Mouse (Mus musculus) cerebellum, postnatal 10 days (tissue): ENCODE results near the gene Pdk1.

Experiments
- DNase-seq, 2 experiments: peaks; one replicate each; pipeline ENCODE4 v3.0.0; 2021; ENCODE audit warnings: mixed read lengths in 2 of 2

Gene Pdk1

DNA sequence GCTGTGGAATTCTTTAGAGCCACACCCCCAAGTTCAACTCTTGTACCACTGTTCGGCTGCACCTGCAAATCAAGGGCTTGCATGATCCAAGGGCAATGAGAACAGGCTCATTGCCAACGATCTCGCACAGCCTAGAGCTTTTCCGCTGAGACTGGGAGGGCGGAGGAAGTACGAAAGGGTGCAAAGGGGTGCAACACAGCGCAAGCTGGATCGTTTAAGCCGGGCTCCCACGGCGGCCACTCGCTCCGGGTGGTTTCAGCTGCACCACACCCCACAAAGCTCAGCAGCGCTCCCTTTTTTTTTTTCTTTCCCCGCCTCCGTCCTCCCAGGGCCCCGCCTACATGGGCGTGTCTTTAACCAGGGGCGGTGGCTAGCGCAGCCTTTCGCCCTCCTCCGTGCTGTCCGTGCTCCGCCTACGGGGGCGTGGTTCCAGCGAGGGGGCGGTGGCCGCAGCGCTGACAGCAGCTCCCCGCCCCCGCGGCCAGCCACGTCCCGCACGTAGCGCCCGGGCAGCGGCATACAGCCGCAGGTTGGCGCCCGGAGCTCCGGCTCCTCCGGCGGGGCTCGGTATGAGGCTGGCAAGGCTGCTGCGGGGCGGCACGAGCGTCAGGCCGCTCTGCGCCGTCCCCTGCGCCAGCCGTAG, at the start of gene Pdk1:
Gene Pdk1, plus strand, starts transcription at position 424 of the 643 bp plus-strand sequence.
- DNase-seq, result peak; percentile 99

DNA sequence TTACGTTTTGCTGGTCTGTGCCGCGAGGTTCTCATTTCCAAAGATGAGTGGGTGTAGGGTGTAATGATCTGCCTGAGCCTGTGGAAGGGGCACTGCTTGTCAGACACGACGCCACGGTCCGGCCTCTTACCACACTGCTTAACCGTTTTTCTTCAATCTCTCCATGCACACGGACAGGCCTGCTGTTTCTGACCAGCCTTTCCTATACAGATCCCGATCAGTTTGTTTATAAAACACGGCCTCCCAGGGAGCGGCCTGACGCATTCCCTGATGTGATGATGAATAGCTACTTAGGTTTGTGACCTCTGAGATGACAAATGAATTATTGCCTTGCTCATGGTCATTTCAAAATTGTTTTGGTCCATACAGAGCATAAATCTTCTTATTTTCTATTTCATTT, 48.9 kb upstream of the Pdk1 start:
- no peak for DNase-seq

DNA sequence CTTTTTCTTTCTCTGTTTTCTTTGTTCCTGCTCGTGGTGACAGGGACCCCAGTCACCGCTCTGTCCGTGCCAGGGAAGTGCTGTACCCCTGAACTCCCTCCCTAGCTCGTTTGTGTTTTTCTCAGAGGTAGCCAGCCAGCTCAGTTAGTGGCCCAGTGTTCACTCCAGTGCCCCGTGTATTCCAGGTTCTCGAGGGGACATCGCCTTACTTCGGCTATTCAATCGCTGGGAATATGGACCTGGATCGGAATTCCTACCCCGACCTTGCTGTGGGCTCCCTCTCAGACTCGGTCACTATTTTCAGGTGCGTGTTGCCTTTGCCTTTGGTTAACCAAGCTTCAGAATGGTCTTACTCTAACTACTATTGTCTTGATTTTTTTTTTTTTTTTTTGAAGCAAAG, 45.3 kb upstream of the Pdk1 start:
- no peak for DNase-seq

DNA sequence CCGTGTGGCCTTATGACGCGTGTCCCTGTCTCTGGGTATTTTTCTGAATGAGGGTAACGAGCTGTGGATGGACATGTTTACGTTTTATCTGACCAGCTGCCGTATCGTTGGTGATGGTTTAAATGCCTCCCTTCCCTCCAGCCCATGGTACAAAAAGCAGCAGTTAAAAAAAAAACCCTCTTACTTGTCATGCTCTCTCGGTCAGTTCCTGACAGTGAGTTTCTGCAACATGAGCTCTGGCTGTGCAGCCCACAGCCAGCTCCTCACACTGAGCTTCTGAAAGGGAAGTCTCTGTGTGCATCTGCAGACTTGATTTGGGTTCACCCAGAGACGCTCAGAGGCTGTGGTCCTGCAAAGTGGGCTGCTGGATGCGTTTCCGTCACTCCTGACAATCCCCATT, 44.1 kb upstream of the Pdk1 start:
- no peak for DNase-seq

DNA sequence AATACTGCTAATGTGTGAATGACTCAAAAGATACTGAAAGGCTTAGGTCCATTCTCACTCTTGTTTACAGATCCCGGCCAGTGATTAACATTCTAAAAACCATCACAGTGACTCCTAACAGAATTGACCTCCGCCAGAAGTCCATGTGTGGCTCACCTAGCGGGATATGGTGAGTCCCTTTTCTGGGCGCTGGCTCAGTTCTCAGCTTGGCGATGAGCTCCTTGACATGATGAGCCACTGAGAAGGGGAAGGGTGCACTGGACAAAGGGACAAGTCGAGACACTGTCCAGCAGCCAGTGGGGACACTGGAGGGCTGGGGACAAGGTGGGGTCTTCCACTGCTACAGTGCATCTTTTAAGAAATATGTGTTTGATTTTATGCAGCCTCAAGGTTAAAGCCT, 39.4 kb upstream of the Pdk1 start:
- DNase-seq, result no peak

DNA sequence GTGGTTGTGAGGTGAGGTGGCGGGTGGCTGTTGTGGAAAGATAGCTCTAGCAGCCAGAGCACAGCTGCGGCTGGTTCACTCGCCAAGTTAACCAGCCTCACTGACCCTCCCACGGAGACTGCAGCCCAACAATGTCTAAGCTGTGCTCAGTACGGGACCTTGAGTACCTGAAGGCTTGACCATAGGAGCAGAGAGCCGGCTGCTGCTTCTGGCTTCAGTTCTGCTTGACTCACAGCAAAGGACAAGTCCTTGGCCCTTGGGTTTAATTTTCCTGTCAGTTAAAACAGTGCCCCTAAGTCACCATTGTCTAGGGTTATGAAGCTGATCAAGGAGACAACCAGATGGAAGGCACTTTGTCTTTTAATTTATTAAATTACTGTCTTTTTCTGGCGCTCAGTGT, 38.7 kb upstream of the Pdk1 start:
- DNase-seq, result peak in 1 of 2 experiments; percentile 8

DNA sequence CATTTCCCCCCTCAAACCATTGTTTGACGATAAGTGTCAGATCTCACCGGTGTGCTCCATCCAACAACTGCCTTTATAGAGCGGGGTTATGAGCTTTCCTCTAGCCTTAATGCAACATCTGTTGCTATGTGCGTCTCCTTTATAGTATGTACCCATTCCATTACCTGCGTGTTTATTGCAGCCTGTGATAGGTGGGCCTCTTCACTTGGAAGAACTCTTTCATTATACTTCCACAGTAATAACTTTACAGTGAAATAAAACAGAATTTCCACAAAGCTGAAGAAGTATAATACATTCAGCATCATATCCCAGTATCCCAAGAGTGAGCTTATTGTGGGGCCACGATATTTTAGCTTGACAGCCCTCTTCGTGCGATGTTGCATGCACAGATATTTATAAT, 37.5 kb upstream of the Pdk1 start:
- no peak for DNase-seq

DNA sequence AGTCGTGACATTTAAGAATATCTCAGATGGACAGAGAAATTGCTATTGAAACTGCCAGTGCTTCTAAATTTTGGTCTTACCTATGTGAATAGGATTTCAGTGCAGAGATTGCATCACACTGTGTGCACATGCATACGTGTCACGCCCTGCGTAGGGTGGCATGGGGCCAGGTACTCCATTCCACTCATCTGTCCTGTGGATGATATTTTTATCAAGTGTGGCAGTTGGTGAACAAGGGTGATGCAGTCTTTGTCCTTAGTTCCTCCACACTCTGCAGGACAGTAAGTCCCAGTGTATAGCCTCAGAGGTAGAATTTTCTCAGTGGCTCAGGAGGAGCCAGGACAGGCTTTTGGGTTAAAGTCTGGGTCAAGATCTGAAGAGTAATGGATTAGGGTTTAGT, 36.8 kb upstream of the Pdk1 start:
- no peak for DNase-seq

DNA sequence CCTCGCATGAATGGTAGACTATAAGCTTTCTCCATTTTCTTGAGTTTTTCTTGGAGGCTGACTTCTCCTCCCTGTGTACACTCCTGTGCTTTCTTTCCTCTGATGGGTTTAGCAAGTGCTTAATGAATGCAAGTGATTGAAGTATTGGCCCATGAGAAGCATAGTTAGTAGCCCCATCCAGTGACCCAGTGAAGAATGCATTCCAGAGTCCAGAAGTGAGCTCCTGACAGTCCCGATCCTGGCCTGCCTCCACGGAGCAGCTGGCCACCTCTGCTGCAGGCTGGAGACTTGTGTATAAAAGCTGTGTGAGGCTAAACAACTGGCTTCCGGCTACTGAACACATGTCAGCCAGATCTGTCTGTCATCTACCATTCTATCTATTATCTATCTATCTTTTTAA, 35.8 kb upstream of the Pdk1 start:
- DNase-seq, result no peak

DNA sequence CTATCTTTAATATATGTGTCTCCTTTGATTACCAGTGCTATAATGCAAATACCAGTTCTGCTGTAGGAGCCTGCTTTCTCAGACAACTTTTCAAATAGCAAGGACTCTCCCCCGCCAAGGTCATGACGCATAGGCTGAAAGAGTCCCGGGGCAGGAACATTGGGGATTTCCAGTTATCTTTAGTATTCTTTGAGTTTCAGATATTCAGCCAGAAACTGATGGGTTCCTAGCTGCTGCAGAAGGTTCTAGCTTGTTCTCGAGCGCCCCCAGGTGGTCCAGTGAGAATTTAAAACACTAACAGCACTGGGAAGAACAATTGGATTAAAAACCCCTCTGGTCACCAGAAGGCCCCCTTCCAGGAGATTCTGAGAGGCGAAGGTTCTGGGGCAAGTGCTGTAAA, 35.2 kb upstream of the Pdk1 start:
- DNase-seq, result peak; percentile 81 to 84

DNA sequence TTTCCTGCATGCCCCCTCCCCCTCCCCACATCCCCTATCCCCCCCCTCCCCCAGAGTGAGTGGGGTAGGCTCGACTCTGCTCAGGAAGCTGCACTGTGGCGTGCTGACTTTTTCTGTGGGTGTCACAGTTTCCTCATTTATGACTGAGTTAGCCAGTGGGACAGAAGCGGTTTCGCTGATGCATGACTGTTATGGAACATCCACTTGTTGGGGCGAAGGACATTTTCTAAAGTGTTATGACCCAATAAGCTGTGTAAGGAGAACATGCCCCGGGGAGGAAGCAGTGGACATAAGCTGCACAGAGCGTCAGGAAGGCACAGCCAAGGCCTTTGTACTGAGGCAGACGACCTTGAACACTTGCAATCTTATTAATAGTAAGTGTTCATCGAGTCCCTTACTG, 29.7 kb upstream of the Pdk1 start:
- no peak for DNase-seq

DNA sequence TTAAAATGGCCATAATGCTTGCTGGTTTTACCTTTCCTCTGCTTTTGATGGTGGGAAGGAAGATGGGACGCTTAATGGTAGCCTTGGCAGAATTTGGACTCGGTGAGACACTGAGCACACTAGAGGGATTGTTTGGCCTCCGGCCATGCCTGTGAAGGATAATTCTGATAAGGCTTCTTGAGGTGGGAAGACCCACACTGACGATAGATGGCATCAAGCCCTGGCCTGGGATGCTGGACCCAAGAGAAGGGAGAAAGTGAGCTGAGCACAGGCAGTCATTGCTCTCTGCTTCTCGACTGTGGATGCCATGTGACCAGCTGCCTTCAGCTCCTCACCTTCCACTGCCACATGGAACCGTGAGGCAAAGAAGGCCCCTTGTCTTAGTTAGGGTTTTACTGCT, 28.1 kb upstream of the Pdk1 start:
- DNase-seq, result peak in 1 of 2 experiments; percentile 12

DNA sequence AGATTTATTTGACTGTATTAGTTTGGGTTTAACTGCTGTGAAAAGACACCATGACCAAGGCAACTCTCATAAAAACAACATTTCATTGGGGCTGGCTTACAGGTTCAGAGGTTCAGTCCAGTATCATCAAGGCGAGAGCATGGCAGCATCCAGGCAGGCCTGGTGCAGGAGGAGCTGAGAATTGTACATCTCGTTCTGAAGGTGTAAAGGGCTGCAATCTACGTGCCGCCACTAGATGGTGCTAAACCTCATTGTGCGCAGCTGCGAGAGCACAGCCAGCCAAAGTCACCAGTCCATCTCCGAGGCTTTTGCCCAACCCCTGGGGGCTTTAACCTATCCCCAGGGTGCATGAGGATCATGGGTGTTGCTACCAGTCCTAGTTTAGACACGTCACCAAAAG, 20.9 kb upstream of the Pdk1 start:
- peak; percentile 71 to 72 for DNase-seq

DNA sequence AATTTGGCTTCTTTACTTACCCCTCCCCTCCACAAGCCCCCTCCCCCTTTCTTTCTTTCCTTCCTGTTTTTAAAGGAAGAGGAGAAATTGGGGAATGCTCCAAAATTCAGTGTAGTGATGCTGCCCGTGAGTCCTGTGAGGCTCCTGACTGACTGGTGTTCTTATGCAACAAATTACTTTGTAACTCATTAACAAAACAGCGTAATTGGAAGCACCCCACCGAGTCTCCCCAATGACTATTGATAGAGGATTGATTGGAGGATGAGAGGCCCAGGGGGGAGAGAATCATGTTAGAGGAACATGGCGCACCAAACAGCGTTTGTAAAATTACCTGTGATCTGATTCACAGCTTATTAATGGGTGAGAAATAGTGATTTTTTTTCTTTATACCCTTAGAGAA, 17.9 kb upstream of the Pdk1 start:
- DNase-seq, result no peak

DNA sequence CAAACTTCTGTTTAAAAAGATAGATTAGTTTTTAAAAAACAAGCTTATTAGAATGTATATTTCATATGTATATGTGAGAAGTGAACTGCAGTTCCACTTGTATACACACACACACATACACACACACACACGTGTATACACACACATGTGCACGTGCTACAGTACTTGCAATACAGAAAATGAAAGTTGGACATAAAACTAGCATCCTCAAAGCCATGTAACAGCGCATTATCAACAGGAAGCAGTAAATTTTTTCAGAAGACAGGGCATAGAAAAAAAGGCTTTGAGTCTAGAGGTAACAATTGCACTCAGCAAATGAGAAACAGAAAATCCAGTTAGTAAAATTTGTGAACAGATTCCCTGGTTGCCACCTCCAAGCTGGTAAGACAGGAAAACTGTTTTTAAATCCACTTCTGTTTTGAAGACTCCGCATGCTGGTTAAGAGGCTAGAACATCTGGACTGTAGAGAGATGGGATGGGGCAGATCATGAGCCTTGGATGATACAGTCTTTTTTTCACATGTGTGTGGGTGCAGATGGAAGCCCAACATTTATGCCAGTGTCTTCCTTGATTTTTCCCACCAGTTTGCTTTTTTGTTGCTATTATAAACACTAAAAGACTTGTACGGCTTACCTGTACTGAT, 9.4 kb upstream of the Pdk1 start:
- no peak for DNase-seq

DNA sequence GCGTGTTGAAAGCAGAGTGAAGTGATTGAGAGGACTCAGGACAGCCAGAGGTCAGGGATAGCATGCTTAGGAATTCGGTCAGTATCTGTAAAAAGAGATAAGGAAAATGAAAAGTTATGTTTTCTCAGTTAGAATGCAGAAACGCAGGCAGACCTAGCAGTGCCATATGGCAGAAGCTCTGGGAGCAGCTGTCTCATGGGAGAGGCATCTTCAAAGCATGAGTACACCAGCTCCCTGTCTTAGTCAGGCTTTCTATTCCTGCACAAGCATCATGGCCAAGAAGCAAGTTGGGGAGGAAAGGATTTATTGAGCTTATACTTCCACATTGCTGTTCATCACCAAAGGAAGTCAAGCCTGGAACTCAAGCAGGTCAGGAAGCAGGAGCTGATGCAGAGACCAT, 8.0 kb upstream of the Pdk1 start:
- DNase-seq, result no peak

DNA sequence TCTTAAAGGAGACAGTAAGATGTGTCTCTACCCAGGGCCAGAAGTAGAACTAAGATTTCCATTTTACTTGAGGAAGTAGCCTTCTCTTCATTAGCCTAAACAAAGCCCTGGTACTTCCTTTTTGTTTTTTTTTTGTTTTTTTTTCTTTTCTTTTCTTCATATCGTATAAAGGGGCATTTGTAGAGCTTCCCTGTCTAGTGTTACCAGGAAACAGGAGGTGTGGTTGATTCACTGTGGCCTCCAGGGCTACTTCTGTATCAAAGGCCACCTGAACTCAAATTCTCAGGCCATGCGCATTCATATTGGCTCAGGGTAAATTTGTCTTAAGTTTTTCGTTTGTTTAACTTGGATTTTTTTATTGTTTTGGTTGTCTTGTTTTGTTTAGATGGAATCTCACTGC, 7.1 kb upstream of the Pdk1 start:
- DNase-seq, result no peak

DNA sequence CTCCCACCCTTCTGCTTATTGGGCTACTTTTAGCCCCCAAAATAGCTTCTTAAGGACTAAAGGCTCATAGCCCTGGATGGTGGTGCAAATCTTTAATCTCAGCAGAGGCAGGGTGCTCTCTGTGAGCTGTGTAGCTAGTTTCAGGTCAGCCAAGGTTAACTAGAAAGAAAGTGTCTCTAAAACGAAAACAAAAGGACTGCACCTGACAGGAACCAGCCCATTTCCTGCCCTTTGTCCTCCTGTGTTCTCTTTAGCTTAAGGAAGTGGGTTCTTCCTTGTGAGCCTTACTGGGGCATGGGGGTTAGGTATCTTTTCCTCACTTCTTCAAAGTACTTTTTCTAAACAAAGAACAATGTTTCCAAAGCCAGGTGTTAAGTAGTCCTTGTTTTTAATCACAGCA, 6.5 kb upstream of the Pdk1 start:
- no peak for DNase-seq

DNA sequence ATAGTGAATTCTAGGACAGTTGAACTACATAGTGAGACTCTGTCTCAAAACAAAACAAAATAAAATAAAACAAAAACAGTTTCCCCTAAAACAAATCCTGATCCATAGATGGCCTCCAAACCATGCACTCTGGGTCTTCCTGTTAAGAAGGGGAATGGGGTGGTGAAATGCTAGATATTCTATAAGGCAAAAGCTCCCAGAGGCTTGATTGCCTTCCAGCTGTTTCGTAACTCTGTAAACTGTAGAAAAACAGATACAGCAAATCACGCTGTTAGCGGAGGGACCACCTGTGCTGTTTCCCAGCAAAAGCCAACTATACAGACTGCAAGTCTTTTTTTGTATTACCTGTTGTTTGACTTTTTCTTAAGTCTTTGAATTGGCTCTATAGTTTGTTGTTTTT, 6.0 kb upstream of the Pdk1 start:
- no peak for DNase-seq

DNA sequence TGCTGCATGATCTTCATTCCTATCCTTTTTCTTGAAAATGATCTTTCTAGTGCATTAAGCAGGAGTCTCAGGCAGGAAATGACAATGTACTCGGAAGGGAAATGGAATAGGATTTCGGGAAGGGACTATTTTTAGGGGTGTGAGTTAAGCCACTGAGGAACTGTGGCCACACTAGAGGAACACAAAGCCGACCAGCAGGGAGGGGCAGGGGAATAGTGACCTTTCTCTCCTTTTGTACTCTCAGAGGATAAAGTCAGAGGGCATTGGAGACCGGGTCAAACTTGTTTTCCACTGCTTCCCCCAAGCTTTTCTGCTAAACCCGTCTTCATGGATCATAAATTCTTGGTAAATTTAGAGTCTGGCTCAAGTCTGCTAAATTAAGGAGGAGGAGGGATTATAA, 5.5 kb upstream of the Pdk1 start:
- no peak for DNase-seq

DNA sequence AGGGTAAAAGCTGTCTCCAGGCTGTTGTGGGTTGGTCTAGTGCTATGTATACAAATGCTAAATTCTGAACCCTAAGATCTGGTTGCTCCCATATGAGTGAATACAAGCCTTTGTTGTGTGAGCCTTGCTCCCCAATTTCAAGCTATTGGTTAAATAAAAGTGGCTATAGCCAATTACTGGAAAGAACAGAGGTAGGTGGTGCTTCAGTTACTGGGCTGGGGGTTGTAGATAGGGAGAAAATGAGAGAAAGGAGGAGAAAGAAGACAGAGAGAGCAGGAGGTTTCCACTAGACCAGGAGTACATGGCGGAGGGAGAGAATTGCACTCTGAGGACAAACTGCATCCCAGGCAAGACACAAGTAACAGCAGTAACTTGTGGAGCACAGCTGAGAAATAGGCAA, 4.8 kb upstream of the Pdk1 start:
- DNase-seq, result no peak

DNA sequence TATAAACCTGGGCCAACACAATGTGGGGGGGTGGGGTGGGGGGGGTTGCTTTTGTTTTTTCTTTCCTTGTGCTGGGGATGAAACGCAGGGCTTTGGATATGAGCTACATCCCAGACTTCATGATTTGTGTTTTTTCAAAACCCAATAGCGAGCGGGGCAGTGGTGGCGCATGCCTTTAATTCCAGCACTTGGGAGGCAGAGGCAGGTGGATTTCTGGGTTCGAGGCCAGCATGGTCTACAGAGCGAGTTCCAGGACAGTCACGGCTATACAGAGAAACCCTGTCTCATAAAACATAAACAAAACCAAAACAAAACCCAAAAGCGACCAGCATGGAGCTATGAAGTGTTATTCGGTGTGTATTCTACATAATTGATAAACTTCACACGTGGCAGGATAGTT, 883 bp upstream of the Pdk1 start:
- no peak for DNase-seq

DNA sequence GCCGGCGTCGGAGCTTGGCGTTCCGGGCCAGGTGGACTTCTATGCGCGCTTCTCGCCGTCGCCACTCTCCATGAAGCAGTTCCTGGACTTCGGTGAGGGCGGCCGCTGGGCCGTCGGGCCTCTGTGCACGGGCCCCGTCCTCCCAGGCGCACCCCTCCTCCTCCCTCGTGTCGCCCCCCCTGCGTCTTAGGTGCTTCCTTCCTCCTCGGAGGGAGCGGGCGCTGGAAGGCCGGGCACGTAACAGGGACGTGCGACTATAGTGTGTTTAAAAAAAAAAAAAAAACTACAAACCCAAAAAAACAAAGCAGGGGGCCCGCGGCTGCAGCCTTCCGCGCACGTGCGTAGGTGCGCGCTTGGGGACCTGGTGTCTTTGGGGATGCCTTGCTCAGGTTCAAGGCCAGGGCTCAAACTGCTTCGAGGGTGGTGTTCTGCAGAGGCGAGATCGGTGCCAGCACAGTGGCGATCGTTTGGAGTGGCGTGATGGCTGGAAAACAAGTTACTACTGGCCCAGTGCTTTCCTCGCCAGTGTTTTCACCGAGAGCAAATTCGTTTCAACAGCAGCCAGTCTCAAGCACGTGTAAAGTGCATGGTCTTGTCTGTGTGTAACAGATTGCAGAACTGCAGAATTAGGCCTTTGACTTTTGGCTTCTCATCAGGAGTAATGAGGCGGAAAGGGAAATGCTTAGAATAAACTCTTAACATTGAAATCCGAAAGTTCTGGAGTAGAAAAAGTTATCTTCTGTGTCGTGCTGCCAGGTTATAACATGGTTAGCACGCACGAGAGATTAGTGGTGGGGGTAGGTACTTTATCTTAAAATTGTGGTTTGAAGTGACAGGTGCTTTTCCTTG, 674 bp downstream of the Pdk1 start:
- peak; percentile 49 to 62 for DNase-seq

DNA sequence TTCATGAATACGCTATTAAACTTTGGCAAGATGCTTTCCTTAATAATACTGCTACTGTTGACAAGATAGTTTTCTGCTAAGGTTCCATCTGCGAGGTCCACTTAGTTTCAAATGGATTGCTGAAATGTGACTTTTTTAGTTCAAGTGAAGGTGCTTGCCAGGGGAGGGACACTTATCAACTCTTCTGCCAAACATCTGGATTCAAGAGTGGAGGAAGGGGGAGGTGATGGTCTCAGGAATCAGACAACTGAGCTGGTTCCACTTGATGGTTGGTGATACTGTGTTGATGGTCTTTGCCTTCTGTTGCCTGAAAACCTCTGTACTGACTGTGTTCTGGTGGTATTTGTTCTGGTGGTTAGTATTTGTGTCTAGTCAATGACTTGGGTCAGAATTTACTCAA, 1.4 kb downstream of the Pdk1 start:
- DNase-seq, result no peak
